17 mouse cellular contexts compared by ENCODE assay signal in genomic region chr5:22532571-22532970, GRCm38 (mm10).
"Had no signal": no experiment of that assay in that cellular context is flagged by ENCODE, and none has a peak within 500 bp of the region (broad histone marks: within the 10 kb centered on the region; RNA-seq: fewer than 3 reads in every experiment).

No protein-coding gene starts in this region.

- ATAC-seq: lung, postnatal 0 days; midbrain, embryonic 13.5 days; midbrain, embryonic 15.5 days had no signal

- H3K27me3 ChIP-seq: lung, embryonic 15.5 days; megakaryocyte, embryonic 14.5 days; midbrain, embryonic 13.5 days; midbrain, embryonic 15.5 days; neural tube, embryonic 12.5 days had no signal

- H3K4me3 ChIP-seq: lung, embryonic 15.5 days; megakaryocyte, embryonic 14.5 days; midbrain, embryonic 13.5 days; midbrain, embryonic 15.5 days; neural tube, embryonic 12.5 days had no signal

- DNase-seq: lung, adult 2 months; lung, postnatal 14 days; lung, postnatal 36 days; right cerebral cortex, postnatal 25 days; right cerebral cortex, postnatal 4 days; spleen, adult 18-20 months; thymus, adult 18-20 months; thymus, postnatal 14 days; thymus, postnatal 36 days had no signal

- H3K9ac ChIP-seq: lung, embryonic 15.5 days; midbrain, embryonic 13.5 days; midbrain, embryonic 15.5 days; neural tube, embryonic 12.5 days had no signal

- H3K4me2 ChIP-seq: lung, embryonic 15.5 days; midbrain, embryonic 11.5 days; midbrain, embryonic 13.5 days; midbrain, embryonic 15.5 days; neural tube, embryonic 12.5 days had no signal

- H3K4me1 ChIP-seq: lung, embryonic 15.5 days; midbrain, embryonic 13.5 days; midbrain, embryonic 15.5 days; neural tube, embryonic 12.5 days had no signal

- H3K9me3 ChIP-seq: lung, embryonic 15.5 days; megakaryocyte, embryonic 14.5 days; midbrain, embryonic 13.5 days; midbrain, embryonic 15.5 days; neural tube, embryonic 12.5 days had no signal

- H3K27ac ChIP-seq: lung, embryonic 15.5 days; macrophage; midbrain, embryonic 13.5 days; midbrain, embryonic 15.5 days; neural tube, embryonic 12.5 days had no signal
